Mouse (Mus musculus) midbrain, embryonic 14.5 days (tissue): Measurements from ENCODE around the gene Bard1. TPM values are rescaled to one million over a fixed set of nuclear protein-coding genes. Genes with fewer than 3 reads are reported as not detected.
A peak's percentile ranks its signal among the peaks of the same experiment; 100 is the strongest.

Source experiments
- ATAC-seq: fragments of 200-750 bp; cut with Nextera tagmentation; 2 replicates; pipeline ENCODE4 v1.8.0; 2017; ENCODE audit warnings: moderate number of reproducible peaks, moderate library complexity; ENCODE audit not compliant: low FRiP score, low TSS enrichment
- DNase-seq: peaks from one replicate; pipeline ENCODE4 v3.0.0-alpha.2; 2015
- H3K27ac ChIP-seq: fragments of 300-500 bp; sonication (generic); replicated peaks from 2 replicates; pipeline ENCODE4 v1.5.1; 2014; ENCODE audit warnings: mild to moderate bottlenecking, low read depth, low read length, moderate library complexity
- H3K27me3 ChIP-seq: fragments of 300-500 bp; sonication (generic); 2 replicates; pipeline ENCODE4 v1.6.1; 2014; ENCODE audit warnings: low read length, control low read depth, mixed read lengths; ENCODE audit not compliant: control insufficient read depth, insufficient read depth
- H3K36me3 ChIP-seq: fragments of 300-500 bp; sonication (generic); 2 replicates; pipeline ENCODE4 v1.6.1; 2014; ENCODE audit warnings: low read length, control low read depth; ENCODE audit not compliant: control insufficient read depth, insufficient read depth
- H3K4me1 ChIP-seq: fragments of 300-500 bp; sonication (generic); 2 replicates; pipeline ENCODE4 v1.6.1; 2014; ENCODE audit warnings: mild to moderate bottlenecking, antibody characterized with exemption, low read length, control low read depth; ENCODE audit not compliant: control insufficient read depth, insufficient read depth
- H3K4me2 ChIP-seq: fragments of 300-500 bp; sonication (generic); 2 replicates; pipeline ENCODE4 v1.6.1; 2014; ENCODE audit warnings: mild to moderate bottlenecking, low read length, moderate library complexity
- H3K4me3 ChIP-seq: fragments of 300-500 bp; sonication (generic); replicated peaks from 2 replicates; pipeline ENCODE4 v1.5.1; 2014; ENCODE audit warnings: low read depth, low read length
- H3K9ac ChIP-seq: fragments of 300-500 bp; sonication (generic); replicated peaks from 2 replicates; pipeline ENCODE4 v1.6.1; 2014; ENCODE audit warnings: mild to moderate bottlenecking, low read length, moderate library complexity
- H3K9me3 ChIP-seq: fragments of 300-500 bp; sonication (generic); 2 replicates; pipeline ENCODE4 v1.6.1; 2016; ENCODE audit warnings: low read length, control low read depth, mixed read lengths; ENCODE audit not compliant: control insufficient read depth
- WGBS: fragments of 180-500 bp; shearing (Covaris S2); extraction: QIAGEN DNeasy Blood & Tissue Kit; methylation state at CpG from one replicate; pipeline ENCODE4 v1.1.7; 2014; 5-methylcytosine and 5-hydroxymethylcytosine counted together
- polyA plus RNA-seq: library from polyadenylated mRNA; unstranded; fragments of >200 nt; fragmentation: Nextera tagmentation; extraction: Ambion mirVana; gene quantifications from 2 replicates; pipeline ENCODE4 v1.2.1, GENCODE M21; 2014

The Bard1 gene
- polyA plus RNA-seq, 1 experiment from 2014 or later: 0.99 TPM

DNA sequence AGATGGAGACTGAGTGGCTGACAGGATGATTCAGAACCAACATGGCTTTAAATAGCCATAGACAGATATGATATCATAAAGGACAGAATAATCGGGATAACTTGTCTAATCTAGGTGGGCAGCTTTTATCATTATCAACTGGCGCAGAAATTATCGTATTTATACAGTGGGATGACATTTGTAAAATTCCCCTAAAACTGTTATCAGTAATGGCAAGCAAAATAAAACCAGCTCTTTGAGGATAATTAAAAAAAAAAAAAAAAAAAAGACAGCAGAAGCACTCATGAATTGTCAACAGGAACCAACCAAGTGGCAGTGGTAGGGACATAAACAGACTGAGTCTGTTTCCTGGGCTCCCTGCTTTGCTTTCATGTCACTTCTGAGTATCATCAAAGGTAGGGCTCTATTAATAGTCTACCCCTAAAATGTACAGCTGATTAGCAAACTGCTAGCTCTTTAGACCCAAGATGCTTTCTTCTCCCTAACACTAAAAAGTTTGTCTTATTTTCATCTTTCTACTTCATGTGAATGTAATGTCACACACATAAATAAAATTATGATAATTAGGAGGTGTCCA is 34.1 kb downstream of the Bard1 start:
- no peaks in the 10 kb centered on the region for H3K36me3 ChIP-seq
- no peak overlapping the region for H3K4me3 ChIP-seq
- no peak overlapping the region for H3K9ac ChIP-seq
- ATAC-seq (no peak), DNase-seq (no peak)
- H3K27ac ChIP-seq: no peak overlapping the region
- H3K4me2 ChIP-seq: no peak overlapping the region
- H3K4me1 ChIP-seq: no peaks in the 10 kb centered on the region; the same call in 1 of the 2 replicates
- no peaks in the 10 kb centered on the region for H3K27me3 ChIP-seq
- no peaks in the 10 kb centered on the region for H3K9me3 ChIP-seq
- WGBS: 92% methylated on average over 3 of the region's 3 CpGs

DNA sequence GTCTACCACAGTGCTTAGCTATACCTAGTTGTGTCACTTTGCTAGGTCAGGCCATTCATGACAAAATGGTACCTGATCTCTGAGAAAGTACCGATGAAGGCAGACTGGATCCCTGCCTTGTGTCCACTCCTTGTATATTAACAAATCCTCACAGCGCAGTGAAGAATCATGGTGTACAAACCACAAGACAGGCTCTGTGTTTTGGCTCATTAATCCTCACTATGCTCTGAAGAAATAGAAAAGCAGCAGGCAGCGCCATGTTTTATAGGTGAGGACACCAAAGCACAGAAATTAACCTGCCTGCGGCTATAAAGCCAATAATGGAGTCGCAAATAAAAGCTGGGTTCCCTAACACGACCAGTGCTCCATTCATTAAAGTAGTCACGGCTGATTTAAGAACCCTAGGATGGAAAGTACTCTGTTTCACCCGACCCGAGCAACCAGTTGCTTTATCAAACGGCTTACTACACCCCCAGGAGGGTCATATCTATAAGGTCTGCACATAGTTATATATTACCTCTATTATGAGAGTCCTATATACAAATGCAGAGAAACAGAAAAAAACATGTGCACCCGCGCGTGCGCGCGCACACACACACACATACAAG is 39.0 kb downstream of the Bard1 start:
- no peak overlapping the region for H3K4me3 ChIP-seq
- H3K4me1 ChIP-seq: no peaks in the 10 kb centered on the region; the same call in 1 of the 2 replicates
- no peaks in the 10 kb centered on the region for H3K9me3 ChIP-seq
- DNase-seq: no peak
- no peak overlapping the region for H3K27ac ChIP-seq
- no peaks in the 10 kb centered on the region for H3K27me3 ChIP-seq
- no peak overlapping the region for H3K4me2 ChIP-seq
- ATAC-seq: no peak
- 89% methylated on average over 16 of the region's 16 CpGs for WGBS
- H3K9ac ChIP-seq: no peak overlapping the region
- H3K36me3 ChIP-seq: no peaks in the 10 kb centered on the region

DNA sequence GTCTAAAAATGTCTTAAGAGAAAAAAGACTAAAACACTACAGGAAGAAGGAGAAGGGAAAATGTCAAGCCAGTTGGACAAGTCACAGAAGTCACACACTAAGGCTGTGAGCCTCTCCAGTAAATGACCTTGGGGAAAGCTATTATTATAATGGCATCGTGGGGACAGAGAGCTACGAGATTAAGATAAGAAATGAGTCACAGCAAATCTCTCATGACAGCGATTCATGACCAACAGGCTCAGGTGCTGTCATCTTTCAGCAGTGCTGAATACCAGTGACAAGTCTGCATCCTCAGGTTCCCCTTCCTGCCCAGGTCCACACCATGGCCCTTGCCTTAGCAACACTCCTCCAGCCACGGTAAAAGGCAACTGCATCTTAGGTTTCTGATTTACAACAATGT is 46.8 kb downstream of the Bard1 start:
- Histone ChIP-seq H3K27ac (no peak overlapping the region), H3K9me3 (no peaks in the 10 kb centered on the region), H3K4me2 (no peak overlapping the region), H3K9ac (no peak overlapping the region), H3K4me3 (no peak overlapping the region), H3K36me3 (no peaks in the 10 kb centered on the region), H3K4me1 (no peaks in the 10 kb centered on the region), H3K27me3 (no peaks in the 10 kb centered on the region)
- no peak for DNase-seq
- no peak for ATAC-seq
- WGBS: 63% methylated on average over 4 of the region's 4 CpGs

DNA sequence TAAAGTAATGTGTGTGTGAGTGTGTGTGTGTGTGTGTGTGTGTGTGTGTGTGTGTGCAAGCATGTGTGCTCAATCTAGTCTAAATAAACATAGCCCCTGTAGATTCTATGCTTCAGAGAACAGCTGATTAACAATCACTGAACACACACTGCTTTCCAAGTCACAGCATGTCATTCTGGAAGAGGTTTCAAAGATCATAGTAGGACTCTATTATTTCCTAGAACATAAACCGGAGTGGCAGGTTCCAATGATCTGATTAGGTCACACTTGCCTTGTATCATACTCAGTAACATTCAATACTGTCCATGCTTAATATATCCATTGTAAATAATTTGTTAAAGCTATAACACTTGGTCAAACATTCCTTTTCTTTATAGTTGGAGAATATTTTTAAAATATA is 47.5 kb downstream of the Bard1 start:
- Histone ChIP-seq H3K4me1 (no peaks in the 10 kb centered on the region), H3K27ac (no peak overlapping the region), H3K9ac (no peak overlapping the region), H3K9me3 (no peaks in the 10 kb centered on the region), H3K27me3 (no peaks in the 10 kb centered on the region), H3K4me2 (no peak overlapping the region), H3K36me3 (no peaks in the 10 kb centered on the region), H3K4me3 (no peak overlapping the region)
- no peak for DNase-seq
- no peak for ATAC-seq
- 73% methylated on average over 1 of the region's 1 CpGs for WGBS

DNA sequence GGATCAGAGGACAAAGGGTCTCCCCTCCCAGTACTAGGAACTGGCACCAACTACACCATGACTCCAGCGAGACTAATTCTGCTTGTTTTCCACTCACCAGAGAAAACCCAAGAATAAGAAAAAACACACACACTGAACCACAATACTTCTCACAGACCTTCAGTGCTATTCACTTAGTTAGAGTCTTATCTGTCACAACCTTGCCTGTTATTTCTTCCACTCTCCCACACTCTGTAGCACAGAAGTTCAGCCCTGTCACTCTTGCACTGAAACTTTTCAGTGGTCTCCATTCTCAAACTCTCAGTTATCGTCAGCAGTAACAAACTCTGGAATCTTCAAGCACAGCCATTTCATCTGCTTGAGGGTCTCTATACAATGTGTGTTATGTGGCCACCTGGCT is 50.2 kb downstream of the Bard1 start:
- Histone ChIP-seq H3K9me3 (no peaks in the 10 kb centered on the region), H3K27me3 (no peaks in the 10 kb centered on the region), H3K4me2 (no peak overlapping the region), H3K27ac (no peak overlapping the region), H3K4me3 (no peak overlapping the region), H3K9ac (no peak overlapping the region), H3K36me3 (no peaks in the 10 kb centered on the region), H3K4me1 (no peaks in the 10 kb centered on the region)
- DNase-seq (no peak), ATAC-seq (no peak)
- 93% methylated on average over 2 of the region's 2 CpGs for WGBS

DNA sequence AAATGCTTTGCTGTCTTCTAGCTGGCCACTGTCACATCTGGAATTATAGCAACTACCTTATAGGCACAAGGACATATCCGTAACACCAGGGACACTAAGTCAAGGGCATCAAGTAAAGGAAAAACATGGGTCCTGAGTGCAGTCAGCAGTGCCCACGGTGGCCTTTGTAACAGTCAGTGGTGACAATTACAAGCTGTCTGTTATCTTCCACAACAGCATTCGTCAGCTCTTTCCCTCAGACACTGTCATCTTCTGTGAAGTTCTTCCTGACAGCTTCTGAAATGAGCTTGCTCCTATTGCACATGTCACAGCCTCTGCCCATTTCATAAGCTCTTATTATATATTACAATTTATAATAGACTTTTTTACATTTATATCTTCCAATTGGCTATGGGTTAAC is 50.7 kb downstream of the Bard1 start:
- no peaks in the 10 kb centered on the region for H3K36me3 ChIP-seq

DNA sequence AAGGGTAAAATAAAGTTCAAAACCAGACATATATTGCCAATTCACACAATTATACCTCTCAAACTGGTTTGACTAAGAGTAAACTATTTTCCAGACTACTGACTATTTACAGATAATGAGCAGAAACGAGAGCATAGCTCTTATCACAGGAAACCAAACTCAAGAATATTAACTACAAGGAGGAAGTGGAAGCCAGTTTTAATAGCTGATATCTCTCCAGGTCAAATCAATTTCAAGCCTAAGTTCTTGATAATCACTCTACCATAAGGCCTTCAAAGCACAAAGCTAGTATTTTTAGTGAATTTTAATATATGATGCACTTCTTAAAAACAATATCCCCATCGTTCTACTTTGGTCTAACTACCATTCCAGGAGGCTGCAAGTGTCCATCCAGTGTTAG is 57.8 kb downstream of the Bard1 start:
- 94% methylated on average over 2 of the region's 2 CpGs for WGBS
- no peak for DNase-seq
- no peak overlapping the region for H3K4me3 ChIP-seq
- H3K9ac ChIP-seq: no peak overlapping the region
- no peaks in the 10 kb centered on the region for H3K4me1 ChIP-seq
- no peaks in the 10 kb centered on the region for H3K36me3 ChIP-seq
- no peak overlapping the region for H3K4me2 ChIP-seq
- no peaks in the 10 kb centered on the region for H3K27me3 ChIP-seq
- H3K9me3 ChIP-seq: no peaks in the 10 kb centered on the region
- no peak for ATAC-seq
- H3K27ac ChIP-seq: no peak overlapping the region

More for the DNA sequence above, 50.7 kb downstream of the Bard1 start:
- H3K27me3 ChIP-seq: no peaks in the 10 kb centered on the region
- no peaks in the 10 kb centered on the region for H3K4me1 ChIP-seq
- H3K9me3 ChIP-seq: no peaks in the 10 kb centered on the region
- H3K4me3 ChIP-seq: no peak overlapping the region
- H3K9ac ChIP-seq: no peak overlapping the region
- ATAC-seq (no peak), DNase-seq (no peak)
- whole genome bisulfite sequencing: 87% methylated on average over 3 of the region's 3 CpGs
- no peak overlapping the region for H3K27ac ChIP-seq
- H3K4me2 ChIP-seq: no peak overlapping the region

DNA sequence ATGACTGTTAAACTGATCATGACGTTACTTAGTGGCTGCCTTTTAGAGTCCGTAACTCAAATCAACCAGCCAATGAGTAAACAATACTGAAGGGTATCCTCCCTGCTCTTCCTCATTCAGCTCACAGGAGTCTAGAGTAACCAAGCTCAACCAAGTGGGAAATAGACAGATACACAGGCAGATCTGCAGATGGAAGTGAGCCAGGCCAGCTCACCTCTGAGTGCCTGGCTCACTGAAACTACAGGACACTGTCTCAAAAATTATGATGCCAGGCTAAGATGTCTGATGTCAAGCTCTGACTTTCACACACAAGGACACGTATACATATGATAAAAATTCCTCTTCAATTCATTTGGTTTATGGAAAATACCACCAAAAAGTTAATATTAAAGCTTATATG is 59.0 kb downstream of the Bard1 start:
- no peaks in the 10 kb centered on the region for H3K9me3 ChIP-seq
- 93% methylated on average over 3 of the region's 3 CpGs for WGBS
- H3K36me3 ChIP-seq: no peaks in the 10 kb centered on the region
- no peak overlapping the region for H3K4me2 ChIP-seq
- no peaks in the 10 kb centered on the region for H3K4me1 ChIP-seq
- no peaks in the 10 kb centered on the region for H3K27me3 ChIP-seq
- DNase-seq (no peak), ATAC-seq (no peak)
- H3K4me3 ChIP-seq: no peak overlapping the region
- no peak overlapping the region for H3K27ac ChIP-seq
- no peak overlapping the region for H3K9ac ChIP-seq

DNA sequence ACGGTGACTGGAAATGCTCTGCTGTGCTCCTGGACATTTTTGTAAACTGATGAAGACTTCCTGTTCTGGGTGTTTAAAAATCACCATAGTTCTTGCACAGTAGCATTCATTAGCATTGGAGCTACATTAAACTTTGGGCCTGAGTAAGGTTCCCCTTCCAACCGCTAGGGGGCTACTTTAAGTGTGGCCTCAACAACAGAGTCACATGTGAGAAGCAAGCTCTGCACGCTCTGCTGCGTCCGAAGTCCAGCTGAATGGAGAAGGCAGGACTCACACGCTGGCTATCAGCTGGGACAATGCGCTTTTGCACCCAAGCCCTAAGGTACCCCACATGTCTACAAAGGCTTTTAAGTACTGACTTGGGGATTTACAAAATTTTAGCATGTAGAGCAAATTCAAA is 65.9 kb downstream of the Bard1 start:
- WGBS: 40% methylated on average over 7 of the region's 7 CpGs
- Histone ChIP-seq H3K4me3 (no peak overlapping the region), H3K36me3 (no peaks in the 10 kb centered on the region), H3K9me3 (no peaks in the 10 kb centered on the region), H3K4me2 (no peak overlapping the region), H3K4me1 (no peaks in the 10 kb centered on the region), H3K27me3 (no peaks in the 10 kb centered on the region), H3K27ac (no peak overlapping the region), H3K9ac (no peak overlapping the region)
- no peak; the same call in 1 of the 2 replicates for ATAC-seq
- peak; percentile 69 for DNase-seq
